Mouse (Mus musculus) kidney, adult 2 months (tissue): Measurements from ENCODE around the gene Lrrc75a. TPM values are rescaled to one million over a fixed set of nuclear protein-coding genes. Genes with fewer than 3 reads are reported as not detected.

Source experiments
- DNase-seq: peaks from one replicate; pipeline ENCODE4 v3.0.0; 2021
- H3K27ac ChIP-seq: fragments of 200-500 bp; 2 replicates; pipeline ENCODE4 v1.5.1; 2012; ENCODE audit warnings: low read depth, low read length, control low read depth, inconsistent platforms; ENCODE audit not compliant: insufficient read depth
- H3K27me3 ChIP-seq: fragments of 200-500 bp; replicated peaks from 2 replicates; pipeline ENCODE4 v1.6.1; 2012; ENCODE audit warnings: mild to moderate bottlenecking, moderate library complexity, low read length, inconsistent platforms; ENCODE audit not compliant: control insufficient read depth, insufficient read depth
- H3K36me3 ChIP-seq: fragments of 200-500 bp; 2 replicates; pipeline ENCODE4 v1.6.1; 2012; ENCODE audit warnings: mild to moderate bottlenecking, moderate library complexity, low read length, inconsistent platforms; ENCODE audit not compliant: control insufficient read depth, insufficient read depth
- H3K4me1 ChIP-seq: fragments of 200-500 bp; 2 replicates; pipeline ENCODE4 v1.6.1; 2011; ENCODE audit warnings: low read length; ENCODE audit not compliant: control insufficient read depth, insufficient read depth
- H3K4me3 ChIP-seq: fragments of 200-500 bp; 2 replicates; pipeline ENCODE4 v1.5.1; 2011; ENCODE audit warnings: mild to moderate bottlenecking, low read depth, low read length, control low read depth; ENCODE audit not compliant: insufficient read depth
- CTCF ChIP-seq: fragments of 200-500 bp; conservative IDR thresholded peaks from 2 replicates; pipeline ENCODE4 v1.5.1; 2011; ENCODE audit warnings: low read depth, mild to moderate bottlenecking, control low read depth, low read length, moderate library complexity, mixed read lengths; ENCODE audit not compliant: insufficient read depth, insufficient read length
- POLR2A ChIP-seq: fragments of 200-500 bp; IDR thresholded peaks from one replicate; pipeline ENCODE4 v1.6.1; 2011; ENCODE audit warnings: low read depth, low read length, control low read depth
- WGBS: fragments of 180-500 bp; shearing (Covaris S2); methylation state at CpG from one replicate; pipeline ENCODE4 v1.1.7; 2018; 5-methylcytosine and 5-hydroxymethylcytosine counted together
- polyA plus RNA-seq: library from polyadenylated mRNA; depleted of rRNA; stranded (reverse); fragments of >200 nt; gene quantifications from 2 replicates; pipeline ENCODE4 v1.2.3, GENCODE M21; 2012

The Lrrc75a gene
- polyA plus RNA-seq, 1 experiment: 8.0 TPM

DNA sequence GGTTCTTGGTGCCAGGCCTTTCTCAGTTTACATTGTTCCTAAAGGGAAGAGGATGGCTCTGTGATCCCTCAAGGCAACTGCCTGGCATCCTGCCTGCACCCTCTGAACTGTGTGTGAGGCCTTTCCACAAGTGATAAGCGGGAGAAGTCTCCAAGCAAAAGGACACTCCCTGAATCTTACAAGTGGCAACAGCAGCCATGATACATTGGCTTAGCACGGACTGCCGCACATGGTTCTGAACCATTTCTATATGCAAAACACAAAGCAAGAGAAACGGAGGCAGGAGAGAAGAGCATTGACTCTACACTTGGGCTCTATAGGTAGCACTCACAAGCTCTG lies 3.0 kb downstream of the Lrrc75a start:
- TF ChIP-seq POLR2A (no peak), CTCF (no peak)
- no peak overlapping the region for H3K4me3 ChIP-seq
- H3K27ac ChIP-seq: 0 out of 2 replicates have a peak overlapping the region, but pooled peaks have one; percentile 17
- H3K4me1 ChIP-seq: peaks cover 12% of the 10 kb centered on the region
- no peak for DNase-seq
- no peaks in the 10 kb centered on the region for H3K36me3 ChIP-seq
- H3K27me3 ChIP-seq: no peaks in the 10 kb centered on the region
- 92% methylated on average over 4 of the region's 4 CpGs for WGBS

DNA sequence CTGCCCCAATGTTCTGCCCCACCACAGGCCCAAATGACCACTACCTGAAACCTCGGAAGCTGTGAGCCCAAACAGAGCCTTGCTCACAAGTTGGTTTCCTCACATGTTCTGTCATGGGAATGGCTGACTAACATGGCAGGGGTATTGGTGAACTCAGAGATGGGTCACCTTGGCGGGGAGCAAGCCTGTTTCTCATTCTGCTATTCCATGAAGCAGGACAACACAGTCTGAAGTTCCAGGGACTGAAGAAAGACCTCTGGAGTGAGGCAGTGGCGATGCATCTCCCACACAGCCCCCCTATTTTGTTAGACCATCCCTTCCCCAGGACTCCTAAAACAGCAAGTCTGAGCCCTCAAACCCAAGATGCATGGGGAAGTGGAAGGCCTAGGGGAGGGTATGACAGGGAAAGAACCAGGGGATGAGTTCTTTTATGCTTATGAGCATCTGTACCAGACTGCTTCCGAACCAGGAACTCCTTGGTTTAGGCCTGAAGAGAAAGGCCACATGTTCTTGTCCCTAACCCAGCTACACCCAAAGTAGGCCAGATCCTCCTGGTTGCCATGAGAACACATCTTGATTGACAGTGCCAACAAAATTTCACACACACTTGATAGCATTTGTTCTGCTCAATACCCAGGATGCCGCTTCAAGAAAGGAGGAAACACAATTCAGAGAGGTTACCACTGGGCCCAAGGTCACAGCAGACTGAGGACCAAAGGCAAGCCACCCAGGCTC lies 3.6 kb downstream of the Lrrc75a start:
- TF ChIP-seq CTCF (no peak), POLR2A (no peak)
- Histone ChIP-seq H3K27me3 (no peaks in the 10 kb centered on the region), H3K27ac (no peak overlapping the region), H3K4me3 (no peak overlapping the region), H3K36me3 (no peaks in the 10 kb centered on the region), H3K4me1 (peaks cover 12% of the 10 kb centered on the region)
- 92% methylated on average over 5 of the region's 5 CpGs for WGBS
- DNase-seq: no peak

DNA sequence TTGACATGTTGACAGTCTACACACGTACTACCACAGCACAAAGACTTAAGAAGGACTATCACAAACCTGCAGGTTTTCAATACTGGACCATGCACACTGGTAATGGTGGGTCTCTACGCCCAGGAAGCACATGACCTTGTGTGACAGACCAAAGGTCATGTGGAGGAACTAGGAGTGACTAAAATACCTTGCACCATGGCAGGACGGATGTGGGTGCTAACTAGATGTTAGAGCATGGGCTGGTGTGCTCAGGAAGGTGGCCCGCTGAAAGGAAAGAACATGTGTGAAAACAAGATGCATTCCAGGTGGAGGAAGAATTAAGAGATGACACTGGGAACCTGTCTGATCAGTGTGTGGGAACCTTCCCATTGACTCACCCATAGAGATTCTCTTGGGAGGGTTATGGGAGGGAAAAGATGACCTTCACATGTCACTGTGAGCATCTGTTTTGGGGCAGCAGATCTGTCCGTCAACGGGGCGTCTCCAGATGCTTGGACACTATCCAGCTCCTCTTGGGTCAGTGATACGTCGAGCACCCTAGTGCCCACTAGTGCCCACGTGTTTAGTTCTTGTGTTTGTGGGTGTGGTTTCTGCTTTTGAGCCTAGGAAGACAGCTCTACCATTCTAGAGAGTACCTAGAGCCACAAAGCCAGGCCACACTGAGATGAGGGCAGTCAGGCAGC lies 4.5 kb downstream of the Lrrc75a start:
- peaks cover 12% of the 10 kb centered on the region for H3K4me1 ChIP-seq
- WGBS: 71% methylated on average over 10 of the region's 10 CpGs
- H3K36me3 ChIP-seq: no peaks in the 10 kb centered on the region
- H3K27me3 ChIP-seq: no peaks in the 10 kb centered on the region
- H3K4me3 ChIP-seq: no peak overlapping the region
- no peak for TF ChIP-seq POLR2A
- TF ChIP-seq CTCF: no peak
- no peak for DNase-seq
- H3K27ac ChIP-seq: no peak overlapping the region

DNA sequence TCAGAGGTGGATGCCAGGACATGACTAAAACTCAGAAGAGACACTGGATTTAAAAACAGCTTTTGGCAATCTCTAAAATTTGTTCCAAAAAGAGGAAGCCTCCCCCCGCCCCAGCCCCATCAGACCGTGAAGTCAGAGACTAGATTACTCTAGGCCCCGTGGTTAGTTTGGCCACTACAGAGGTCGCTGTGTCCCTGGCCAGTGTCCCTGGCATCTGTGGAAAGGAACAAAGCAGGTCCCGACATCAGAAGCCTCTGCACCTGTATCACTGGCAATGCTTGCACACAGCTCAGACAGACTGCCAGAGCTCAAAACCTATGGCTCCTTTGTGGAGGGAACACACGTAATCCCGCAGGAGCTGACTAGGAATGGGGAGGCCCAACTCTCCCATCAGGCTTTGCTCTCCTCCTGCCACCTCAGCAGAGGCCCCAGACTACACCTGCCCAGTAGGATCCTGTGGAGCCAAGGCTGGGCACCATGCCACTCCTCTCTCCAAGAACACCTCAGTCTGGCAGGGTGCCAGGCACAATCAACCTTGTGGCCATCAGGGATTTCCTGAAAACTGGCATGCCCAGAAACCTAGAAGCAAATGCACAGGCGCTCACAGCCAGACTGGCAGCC lies 5.2 kb downstream of the Lrrc75a start:
- H3K36me3 ChIP-seq: no peaks in the 10 kb centered on the region
- WGBS: 33% methylated on average over 8 of the region's 8 CpGs
- TF ChIP-seq POLR2A (no peak), CTCF (no peak)
- H3K4me1 ChIP-seq: peaks cover 12% of the 10 kb centered on the region
- peak overlapping the region; percentile 42; the same call in 1 of the 2 replicates for H3K27ac ChIP-seq
- peak; percentile 92 for DNase-seq
- H3K4me3 ChIP-seq: no peak overlapping the region
- no peaks in the 10 kb centered on the region for H3K27me3 ChIP-seq

DNA sequence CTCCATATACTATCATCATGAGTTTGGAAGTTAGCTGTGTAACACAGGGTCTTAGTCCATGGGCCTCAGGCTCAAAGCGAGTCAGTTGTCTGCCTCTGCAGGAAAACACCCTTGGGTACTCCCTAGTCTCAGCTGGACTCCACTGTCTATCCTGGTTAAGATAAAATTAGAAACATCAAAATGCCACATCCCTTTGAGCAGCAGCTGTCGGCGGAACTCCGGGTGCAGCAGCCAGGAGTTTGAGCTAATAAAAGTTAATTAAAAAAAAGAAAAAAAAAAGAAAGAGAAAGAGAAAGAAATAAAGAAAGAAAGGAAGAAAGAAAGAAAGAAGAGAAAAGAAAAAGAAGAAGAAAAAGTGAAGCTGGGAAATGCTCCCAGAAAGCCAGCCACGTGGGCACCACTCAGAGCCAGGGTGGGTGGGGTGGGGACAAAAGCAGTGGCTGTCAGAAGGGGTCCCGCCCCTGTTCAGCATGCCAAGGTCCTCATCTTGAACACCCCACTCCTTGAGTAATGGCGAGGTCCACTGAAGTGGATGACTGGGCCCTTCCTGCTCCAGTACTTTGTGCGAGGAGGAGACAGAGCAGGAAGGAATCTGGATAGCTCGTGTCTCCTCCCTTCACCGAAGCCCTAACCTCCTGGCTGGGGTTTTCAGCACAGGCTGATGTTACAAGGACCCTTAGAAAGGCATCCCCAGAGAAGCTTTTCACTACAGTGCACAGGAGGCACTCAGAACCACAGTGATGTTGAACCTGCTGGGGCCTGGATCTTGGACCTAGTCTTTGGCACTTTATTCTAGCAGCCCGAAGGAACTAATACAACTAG lies 6.1 kb downstream of the Lrrc75a start:
- no peak overlapping the region for H3K4me3 ChIP-seq
- WGBS: 64% methylated on average over 11 of the region's 11 CpGs
- TF ChIP-seq POLR2A (no peak), CTCF (no peak)
- DNase-seq: no peak
- H3K36me3 ChIP-seq: no peaks in the 10 kb centered on the region
- H3K27ac ChIP-seq: no peak overlapping the region
- peaks cover 12% of the 10 kb centered on the region for H3K4me1 ChIP-seq
- no peaks in the 10 kb centered on the region for H3K27me3 ChIP-seq

DNA sequence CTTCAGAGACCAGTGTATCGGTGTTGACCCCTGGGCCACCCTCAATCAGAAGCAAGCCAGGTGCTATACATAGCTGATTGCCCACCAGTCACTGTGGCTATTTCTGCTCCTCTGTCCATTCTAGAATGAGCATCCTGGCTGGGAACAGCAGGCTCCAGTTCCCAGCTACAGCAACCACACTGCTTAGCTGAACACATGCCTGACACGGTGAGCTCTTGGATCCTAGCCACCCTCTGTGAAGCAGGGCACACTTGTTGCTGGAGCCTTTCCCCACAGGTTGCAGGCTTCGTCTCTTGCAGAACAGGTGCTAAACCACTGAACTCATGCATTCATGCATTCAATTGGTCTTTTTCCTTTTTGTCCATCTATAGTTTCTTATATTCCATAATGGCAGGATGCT lies 7.9 kb downstream of the Lrrc75a start:
- 67% methylated on average over 3 of the region's 3 CpGs for WGBS
- H3K4me1 ChIP-seq: peaks cover 11% of the 10 kb centered on the region
- no peak for DNase-seq

More for the DNA sequence above, 7.9 kb downstream of the Lrrc75a start:
- H3K4me3 ChIP-seq: no peak overlapping the region
- H3K27ac ChIP-seq: no peak overlapping the region
- H3K36me3 ChIP-seq: no peaks in the 10 kb centered on the region
- H3K27me3 ChIP-seq: no peaks in the 10 kb centered on the region
- no peak for TF ChIP-seq CTCF
- no peak for TF ChIP-seq POLR2A
